Mouse (Mus musculus) stomach, embryonic 15.5 days (tissue): ENCODE measurements at regions not wholly inside any gene's neighbourhood (a gene's known extent, or its start where the extent isn't known, plus 50 kb on each side); places are given as distances from the start of the nearest gene placed in this dataset.

ENCODE experiments used
- ATAC-seq: fragments of 200-750 bp; cut with Nextera tagmentation; 2 replicates; pipeline ENCODE4 v1.8.0; 2017; ENCODE audit warnings: low read depth, moderate number of reproducible peaks, moderate TSS enrichment; ENCODE audit not compliant: insufficient read depth, low FRiP score
- H3K27ac ChIP-seq: fragments of 300-500 bp; sonication (generic); 2 replicates; pipeline ENCODE4 v1.5.1; 2015; ENCODE audit warnings: mild to moderate bottlenecking, inconsistent platforms
- H3K27me3 ChIP-seq: fragments of 300-500 bp; sonication (generic); replicated peaks from 2 replicates; pipeline ENCODE4 v1.6.1; 2015; ENCODE audit warnings: inconsistent platforms
- H3K36me3 ChIP-seq: fragments of 300-500 bp; sonication (generic); 2 replicates; pipeline ENCODE4 v1.6.1; 2015; ENCODE audit warnings: inconsistent platforms
- H3K4me1 ChIP-seq: fragments of 300-500 bp; sonication (generic); 2 replicates; pipeline ENCODE4 v1.6.1; 2015; ENCODE audit warnings: inconsistent platforms
- H3K4me2 ChIP-seq: fragments of 300-500 bp; sonication (generic); 2 replicates; pipeline ENCODE4 v1.6.1; 2015; ENCODE audit warnings: mild to moderate bottlenecking, inconsistent platforms
- H3K4me3 ChIP-seq: fragments of 300-500 bp; sonication (generic); replicated peaks from 2 replicates; pipeline ENCODE4 v1.5.1; 2015; ENCODE audit warnings: inconsistent platforms
- H3K9ac ChIP-seq: fragments of 300-500 bp; sonication (generic); 2 replicates; pipeline ENCODE4 v1.6.1; 2015; ENCODE audit warnings: inconsistent platforms
- H3K9me3 ChIP-seq: fragments of 300-500 bp; sonication (generic); 2 replicates; pipeline ENCODE4 v1.6.1; 2016; ENCODE audit warnings: inconsistent platforms
- WGBS: fragments of 180-500 bp; shearing (Covaris S2); methylation state at CpG from one replicate; pipeline ENCODE4 v1.1.7; 2015; 5-methylcytosine and 5-hydroxymethylcytosine counted together

- no peak for ATAC-seq
- Histone ChIP-seq H3K4me3 (no peak overlapping the region), H3K27me3 (no peaks in the 10 kb centered on the region), H3K4me2 (no peak overlapping the region), H3K27ac (no peak overlapping the region), H3K9ac (no peak overlapping the region), H3K4me1 (no peaks in the 10 kb centered on the region), H3K36me3 (no peaks in the 10 kb centered on the region), H3K9me3 (no peaks in the 10 kb centered on the region)
- WGBS: 80% methylated on average over 7 of the region's 7 CpGs
Measured at GRCm38 (mm10) chr16:12892658-12893305, 216.7 kb upstream of the Ercc4 start.

- Histone ChIP-seq H3K4me3 (no peak overlapping the region), H3K9ac (no peak overlapping the region), H3K4me2 (no peak overlapping the region), H3K27ac (no peak overlapping the region), H3K9me3 (no peaks in the 10 kb centered on the region), H3K4me1 (no peaks in the 10 kb centered on the region), H3K36me3 (no peaks in the 10 kb centered on the region), H3K27me3 (no peaks in the 10 kb centered on the region)
- WGBS: 78% methylated on average over 1 of the region's 1 CpGs
- ATAC-seq: no peak
Measured at GRCm38 (mm10) chr16:12897267-12897666, 212.2 kb upstream of the Ercc4 start.

- Histone ChIP-seq H3K27ac (no peak overlapping the region), H3K9me3 (no peaks in the 10 kb centered on the region), H3K9ac (no peak overlapping the region), H3K4me1 (no peaks in the 10 kb centered on the region), H3K27me3 (no peaks in the 10 kb centered on the region), H3K36me3 (no peaks in the 10 kb centered on the region), H3K4me3 (no peak overlapping the region), H3K4me2 (no peak overlapping the region)
- WGBS: 82% methylated on average over 8 of the region's 8 CpGs
- ATAC-seq: no peak
Measured at GRCm38 (mm10) chr16:12900670-12901069, 208.8 kb upstream of the Ercc4 start.

- WGBS: 79% methylated on average over 9 of the region's 9 CpGs
- H3K9ac ChIP-seq: no peak overlapping the region
Measured at GRCm38 (mm10) chr16:12901096-12901995, 208.1 kb upstream of the Ercc4 start.

GRCm38 (mm10) chr16:12901996-12902319 is 207.5 kb upstream of the Ercc4 start:
- Histone ChIP-seq H3K36me3 (no peaks in the 10 kb centered on the region), H3K27ac (no peak overlapping the region), H3K9ac (no peak overlapping the region)

More at GRCm38 (mm10) chr16:12901096-12901995, 208.1 kb upstream of the Ercc4 start:
- Histone ChIP-seq H3K4me3 (no peak overlapping the region), H3K4me1 (no peaks in the 10 kb centered on the region), H3K4me2 (no peak overlapping the region), H3K36me3 (no peaks in the 10 kb centered on the region), H3K9me3 (no peaks in the 10 kb centered on the region), H3K27ac (no peak overlapping the region), H3K27me3 (no peaks in the 10 kb centered on the region)
- no peak for ATAC-seq

GRCm38 (mm10) chr16:12903161-12903560 is 206.3 kb upstream of the Ercc4 start:
- Histone ChIP-seq H3K27ac (no peak overlapping the region), H3K4me1 (no peaks in the 10 kb centered on the region), H3K4me2 (no peak overlapping the region), H3K4me3 (no peak overlapping the region), H3K9ac (no peak overlapping the region), H3K27me3 (no peaks in the 10 kb centered on the region), H3K9me3 (no peaks in the 10 kb centered on the region), H3K36me3 (no peaks in the 10 kb centered on the region)
- 89% methylated on average over 2 of the region's 2 CpGs for WGBS
- ATAC-seq: no peak

More at GRCm38 (mm10) chr16:12901996-12902319, 207.5 kb upstream of the Ercc4 start:
- ATAC-seq: no peak
- Histone ChIP-seq H3K27me3 (no peaks in the 10 kb centered on the region), H3K9me3 (no peaks in the 10 kb centered on the region), H3K4me3 (no peak overlapping the region), H3K4me2 (no peak overlapping the region), H3K4me1 (no peaks in the 10 kb centered on the region)

GRCm38 (mm10) chr16:12904937-12905336 is 204.5 kb upstream of the Ercc4 start:
- H3K4me3 ChIP-seq: no peak overlapping the region
- no peaks in the 10 kb centered on the region for H3K9me3 ChIP-seq
- H3K27me3 ChIP-seq: no peaks in the 10 kb centered on the region
- H3K4me1 ChIP-seq: no peaks in the 10 kb centered on the region
- no peak for ATAC-seq
- no peak overlapping the region for H3K4me2 ChIP-seq
- 50% methylated on average over 1 of the region's 1 CpGs for WGBS
- H3K27ac ChIP-seq: no peak overlapping the region
- H3K9ac ChIP-seq: no peak overlapping the region
- no peaks in the 10 kb centered on the region for H3K36me3 ChIP-seq

- Histone ChIP-seq H3K9me3 (no peaks in the 10 kb centered on the region), H3K4me1 (no peaks in the 10 kb centered on the region), H3K27ac (no peak overlapping the region), H3K36me3 (no peaks in the 10 kb centered on the region), H3K9ac (no peak overlapping the region), H3K27me3 (no peaks in the 10 kb centered on the region), H3K4me2 (no peak overlapping the region), H3K4me3 (no peak overlapping the region)
- WGBS: 86% methylated on average over 6 of the region's 6 CpGs
- no peak for ATAC-seq
Measured at GRCm38 (mm10) chr16:12924668-12925067, 184.8 kb upstream of the Ercc4 start.

- H3K27me3 ChIP-seq: no peaks in the 10 kb centered on the region
- no peak overlapping the region for H3K4me3 ChIP-seq
- no peaks in the 10 kb centered on the region for H3K36me3 ChIP-seq
- WGBS: 81% methylated on average over 9 of the region's 9 CpGs
- no peak for ATAC-seq
- H3K4me1 ChIP-seq: no peaks in the 10 kb centered on the region
- H3K27ac ChIP-seq: no peak overlapping the region
- H3K9ac ChIP-seq: no peak overlapping the region
- H3K4me2 ChIP-seq: no peak overlapping the region
- no peaks in the 10 kb centered on the region for H3K9me3 ChIP-seq
Measured at GRCm38 (mm10) chr16:12925931-12926330, 183.6 kb upstream of the Ercc4 start.

GRCm38 (mm10) chr16:12931111-12931510 is 178.4 kb upstream of the Ercc4 start:
- Histone ChIP-seq H3K36me3 (no peaks in the 10 kb centered on the region), H3K27me3 (no peaks in the 10 kb centered on the region), H3K4me1 (no peaks in the 10 kb centered on the region), H3K4me3 (no peak overlapping the region), H3K27ac (no peak overlapping the region), H3K9ac (no peak overlapping the region), H3K4me2 (no peak overlapping the region), H3K9me3 (no peaks in the 10 kb centered on the region)
- WGBS: 72% methylated on average over 6 of the region's 6 CpGs
- no peak for ATAC-seq

GRCm38 (mm10) chr16:12932959-12933358 is 176.5 kb upstream of the Ercc4 start:
- no peaks in the 10 kb centered on the region for H3K4me1 ChIP-seq
- no peaks in the 10 kb centered on the region for H3K36me3 ChIP-seq
- no peaks in the 10 kb centered on the region for H3K9me3 ChIP-seq
- H3K27me3 ChIP-seq: no peaks in the 10 kb centered on the region
- WGBS: 95% methylated on average over 3 of the region's 3 CpGs
- no peak for ATAC-seq
- H3K27ac ChIP-seq: no peak overlapping the region
- no peak overlapping the region for H3K4me3 ChIP-seq
- H3K9ac ChIP-seq: no peak overlapping the region
- no peak overlapping the region for H3K4me2 ChIP-seq

- H3K9me3 ChIP-seq: no peaks in the 10 kb centered on the region
- H3K27me3 ChIP-seq: no peaks in the 10 kb centered on the region
- no peaks in the 10 kb centered on the region for H3K36me3 ChIP-seq
- H3K4me2 ChIP-seq: no peak overlapping the region
- H3K9ac ChIP-seq: no peak overlapping the region
- no peak for ATAC-seq
- WGBS: 73% methylated on average over 7 of the region's 7 CpGs
- no peak overlapping the region for H3K27ac ChIP-seq
- no peaks in the 10 kb centered on the region for H3K4me1 ChIP-seq
- H3K4me3 ChIP-seq: no peak overlapping the region
Measured at GRCm38 (mm10) chr16:12934586-12934985, 174.9 kb upstream of the Ercc4 start.
